Comparison of ENCODE assay signal across 8 mouse cellular contexts in genomic region chr10:109713001-109713400, GRCm38 (mm10).
DNase-seq lines count a peak whose midpoint lies in the region; ATAC-seq lines count a peak whose summit lies in the region.

No protein-coding gene starts in this region.

- H3K4me1 ChIP-seq in midbrain, embryonic 14.5 days (ENCODE audit: control insufficient read depth, insufficient read depth, low read length) = no peaks in the 10 kb centered on the region

- 41% methylated on average over 5 of the region's 5 CpGs for WGBS in midbrain, embryonic 14.5 days

- H3K36me3 ChIP-seq in midbrain, embryonic 14.5 days (ENCODE audit: control insufficient read depth, insufficient read depth, low read length) = peaks cover 4% of the 10 kb centered on the region; the same call in 1 of the 2 replicates

- no peak overlapping the region for H3K4me3 ChIP-seq in midbrain, embryonic 14.5 days (replicated peaks; ENCODE audit: low read depth, low read length)

- H3K9me3 ChIP-seq in midbrain, embryonic 14.5 days (ENCODE audit: control insufficient read depth, low read length) = no peaks in the 10 kb centered on the region

- no peak for DNase-seq in frontal cortex, postnatal 14 days (ENCODE audit: low spot score in 2 of 2)
- peak; percentile 51 to 56 for DNase-seq in right cerebral cortex, postnatal 10 days (ENCODE audit: low spot score in 2 of 2)
- no peak for DNase-seq in right cerebral cortex, postnatal 25 days
- DNase-seq in fibroblast of lung, adult 2 months (ENCODE audit: low read depth) = peak; percentile 23
- DNase-seq in midbrain, embryonic 14.5 days = peak; percentile 83
- DNase-seq in heart, adult 8-10 months (ENCODE audit: low spot score) = no peak
- no peak for DNase-seq in lung, adult 18-20 months

- ATAC-seq in frontal cortex, adult (ENCODE audit: low TSS enrichment) = peak; percentile 78
- ATAC-seq in midbrain, embryonic 14.5 days (ENCODE audit: low FRiP score, low TSS enrichment) = no peak

- H3K4me2 ChIP-seq in midbrain, embryonic 14.5 days (ENCODE audit: low read length) = no peak overlapping the region

- H3K9ac ChIP-seq in midbrain, embryonic 14.5 days (replicated peaks; ENCODE audit: low read length) = no peak overlapping the region

- H3K27me3 ChIP-seq in midbrain, embryonic 14.5 days (ENCODE audit: control insufficient read depth, insufficient read depth, low read length) = no peaks in the 10 kb centered on the region

- H3K27ac ChIP-seq in midbrain, embryonic 14.5 days (replicated peaks; ENCODE audit: low read depth, low read length) = no peak overlapping the region

Comparison
In these comparisons a context has a peak if more than half of its experiments do, and no peak if none do; other contexts are left out.
1. DNase-seq: peak in right cerebral cortex, postnatal 10 days (2 of 2), fibroblast of lung, adult 2 months (single experiment) and midbrain, embryonic 14.5 days (single experiment); none in frontal cortex, postnatal 14 days (0 of 2), right cerebral cortex, postnatal 25 days (single experiment), heart, adult 8-10 months (single experiment) and lung, adult 18-20 months (0 of 2).